Mouse (Mus musculus): ENCODE measurements around the gene Ascl5.

GRCm38 (mm10) chr1:136085988-136086685 lies 35.5 kb downstream of the Ascl5 start:
- no peak for TF ChIP-seq POLR2A (IDR thresholded peaks at IDR 0.05; ENCODE audit: insufficient read length, low read depth)
- TF ChIP-seq POLR2AphosphoS2 (IDR thresholded peaks at IDR 0.05; ENCODE audit: insufficient read length, low read depth), result no peak
- TF ChIP-seq CEBPB (IDR thresholded peaks at IDR 0.05; ENCODE audit: insufficient read depth, poor library complexity, severe bottlenecking), result no peak
- TF ChIP-seq REST (IDR thresholded peaks at IDR 0.05; ENCODE audit: insufficient read depth, insufficient read length), result no peak
- no peak for TF ChIP-seq USF1 (IDR thresholded peaks at IDR 0.05; ENCODE audit: low read depth)
- no peak for TF ChIP-seq MAX (IDR thresholded peaks at IDR 0.05; ENCODE audit: low read depth)
- TF ChIP-seq MYOG (IDR thresholded peaks at IDR 0.05; ENCODE audit: control insufficient read depth in 1 of 3, insufficient read depth in 1 of 3, insufficient read length in 2 of 3, low read depth in 2 of 3), result no peak
- no peak for TF ChIP-seq E2F4 (IDR thresholded peaks at IDR 0.05; ENCODE audit: insufficient read depth)
- no peak for TF ChIP-seq TCF3 (IDR thresholded peaks at IDR 0.05; ENCODE audit: insufficient read length, low read depth)

All from myocyte (in vitro differentiated cells).